Mouse (Mus musculus): ENCODE data around the gene Rps6ka5. TPM values are rescaled to one million over a fixed set of nuclear protein-coding genes. Genes with fewer than 3 reads are reported as not detected.

Rps6ka5 gene
- polyA plus RNA-seq, 2 experiments: 1.2 to 1.4 TPM

DNA sequence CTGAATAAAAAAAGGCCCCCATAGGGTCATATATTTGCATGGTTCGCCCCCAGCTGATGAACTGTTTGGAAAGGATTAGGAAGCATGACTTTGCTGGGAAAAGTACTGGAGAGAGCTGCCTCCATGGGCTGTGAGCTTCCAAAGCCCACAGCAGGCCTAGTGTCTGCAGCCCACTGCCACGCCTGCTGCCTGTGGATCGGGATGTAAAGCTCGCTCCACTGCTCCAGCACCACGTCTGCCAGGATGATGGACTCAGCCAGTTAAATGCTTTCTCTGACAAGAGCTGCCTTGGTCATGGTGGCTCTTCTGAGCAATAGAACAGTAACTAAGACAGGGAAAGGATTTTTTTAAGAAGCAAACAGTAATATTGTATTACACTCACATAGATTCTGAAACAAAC, 46.1 kb downstream of the Rps6ka5 start:
- TF ChIP-seq CTCF (IDR thresholded peaks at IDR 0.05; ENCODE audit: low read depth) (no peak), EP300 (IDR thresholded peaks at IDR 0.05; ENCODE audit: low read depth) (no peak)
- Histone ChIP-seq H3K4me2 (ENCODE audit: low read depth) (no peak overlapping the region), H3K4me3 (ENCODE audit: insufficient read depth in 1 of 2, low read depth in 2 of 2, low read length in 2 of 2) (no peak overlapping the region)

DNA sequence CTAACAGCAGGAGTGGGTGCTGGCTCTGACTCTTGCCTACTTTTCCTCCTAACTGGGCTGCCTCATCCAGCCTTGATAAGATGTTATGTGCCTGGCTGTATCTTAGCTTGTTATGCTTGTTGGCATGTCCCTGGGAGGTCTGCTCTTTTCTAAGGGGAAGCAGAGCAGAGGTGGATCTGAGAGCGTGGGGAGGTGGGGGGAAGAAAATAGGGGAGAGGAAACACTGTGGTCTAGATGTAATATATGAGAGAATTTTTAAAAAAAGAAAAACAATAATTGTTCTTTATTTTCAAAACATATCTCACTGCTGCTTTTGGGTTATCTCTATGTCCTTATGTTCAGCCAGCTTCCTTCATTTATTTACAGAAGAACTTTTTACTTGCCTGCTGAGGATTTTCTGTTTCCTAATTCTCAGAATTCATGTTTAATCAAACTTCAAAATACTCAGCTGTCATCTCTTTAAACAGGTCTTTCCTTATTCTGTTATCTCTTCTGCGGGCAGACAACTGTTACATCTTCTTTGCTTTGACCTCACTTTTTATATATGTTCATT, 56.1 kb downstream of the Rps6ka5 start:
- Histone ChIP-seq H3K9ac (replicated peaks) (no peak overlapping the region), H3K4me2 (ENCODE audit: low read depth) (peak overlapping the region; percentile 11; the same call in 1 of the 2 replicates), H3K27me3 (ENCODE audit: control insufficient read depth, insufficient read depth, low read length) (no peaks in the 10 kb centered on the region), H3K4me1 (replicated peaks; ENCODE audit: control insufficient read depth in 2 of 2, insufficient read depth in 2 of 2, low read length in 1 of 2) (peaks cover 0 to 8% of the 10 kb centered on the region in 2 experiments; a peak in 1 of 4 replicates), H3K27ac (no peak overlapping the region), H3K9me3 (ENCODE audit: control insufficient read depth, low read length) (no peaks in the 10 kb centered on the region), H3K36me3 (replicated peaks; ENCODE audit: control insufficient read depth, insufficient read depth, low read depth) (no peaks in the 10 kb centered on the region), H3K4me3 (ENCODE audit: insufficient read depth in 1 of 2, low read depth in 2 of 2, low read length in 2 of 2) (no peak overlapping the region)
- DNase-seq (ENCODE audit: low read depth in 3 of 3, low spot score in 3 of 3) (peak in 1 of 3 experiments; percentile 44), ATAC-seq (ENCODE audit: insufficient read depth) (peak; percentile 72; the same call in 1 of the 2 replicates)
- 13% methylated on average over 2 of the region's 2 CpGs for WGBS (ENCODE audit: insufficient replicate concordance)
- TF ChIP-seq CTCF (IDR thresholded peaks at IDR 0.05; ENCODE audit: low read depth) (no peak), EP300 (IDR thresholded peaks at IDR 0.05; ENCODE audit: low read depth) (peak; percentile 34)

More for the DNA sequence above, 46.1 kb downstream of the Rps6ka5 start:
- H3K27me3 ChIP-seq (ENCODE audit: control insufficient read depth, insufficient read depth, low read length): no peaks in the 10 kb centered on the region
- no peaks in the 10 kb centered on the region for H3K9me3 ChIP-seq (ENCODE audit: control insufficient read depth, low read length)
- DNase-seq (ENCODE audit: low read depth in 3 of 3, low spot score in 3 of 3) (no peak), ATAC-seq (ENCODE audit: insufficient read depth) (no peak)
- H3K27ac ChIP-seq: no peak overlapping the region
- WGBS (ENCODE audit: insufficient replicate concordance): 71% methylated on average over 5 of the region's 5 CpGs
- H3K4me1 ChIP-seq (replicated peaks; ENCODE audit: control insufficient read depth in 2 of 2, insufficient read depth in 2 of 2, low read length in 1 of 2): peaks cover 0 to 2% of the 10 kb centered on the region in 2 experiments; a peak in 2 of 4 replicates
- H3K36me3 ChIP-seq (replicated peaks; ENCODE audit: control insufficient read depth, insufficient read depth, low read depth): no peaks in the 10 kb centered on the region
- no peak overlapping the region for H3K9ac ChIP-seq (replicated peaks)

- Histone ChIP-seq H3K27ac (no peak overlapping the region), H3K4me3 (ENCODE audit: insufficient read depth in 1 of 2, low read depth in 2 of 2, low read length in 2 of 2) (no peak overlapping the region), H3K36me3 (replicated peaks; ENCODE audit: control insufficient read depth, insufficient read depth, low read depth) (no peaks in the 10 kb centered on the region), H3K4me2 (ENCODE audit: low read depth) (no peak overlapping the region), H3K9me3 (ENCODE audit: control insufficient read depth, low read length) (no peaks in the 10 kb centered on the region), H3K27me3 (ENCODE audit: control insufficient read depth, insufficient read depth, low read length) (no peaks in the 10 kb centered on the region), H3K4me1 (replicated peaks; ENCODE audit: control insufficient read depth in 2 of 2, insufficient read depth in 2 of 2, low read length in 1 of 2) (peaks cover 0 to 4% of the 10 kb centered on the region in 2 experiments; a peak in 1 of 4 replicates), H3K9ac (replicated peaks) (no peak overlapping the region)
- DNase-seq (ENCODE audit: low read depth in 3 of 3, low spot score in 3 of 3): no peak
- ATAC-seq (ENCODE audit: insufficient read depth): no peak
- WGBS (ENCODE audit: insufficient replicate concordance): 75% methylated on average over 4 of the region's 4 CpGs
- TF ChIP-seq EP300 (IDR thresholded peaks at IDR 0.05; ENCODE audit: low read depth) (no peak), CTCF (IDR thresholded peaks at IDR 0.05; ENCODE audit: low read depth) (no peak)
These were observed 61.5 kb downstream of the Rps6ka5 start for GRCm38 (mm10) chr12:100665294-100665693.

DNA sequence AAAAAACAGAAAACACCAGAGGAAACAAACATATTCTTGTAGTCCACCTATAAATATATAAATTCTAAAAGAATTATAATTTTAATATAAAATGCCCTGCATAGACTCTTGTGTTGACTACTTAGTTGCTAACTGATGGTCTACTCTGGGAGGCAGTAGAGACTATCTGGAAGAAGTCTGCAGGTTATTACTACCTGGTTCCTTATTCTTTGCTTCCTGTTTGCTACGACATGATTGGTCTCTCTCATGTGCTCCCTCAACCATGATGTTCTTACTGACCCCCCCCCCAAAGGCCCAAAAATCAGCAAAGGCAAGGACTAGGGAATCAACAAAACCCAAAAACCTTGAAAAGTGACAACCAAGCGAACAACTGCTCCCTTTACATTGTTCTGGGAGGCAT, 66.7 kb downstream of the Rps6ka5 start:
- Histone ChIP-seq H3K36me3 (replicated peaks; ENCODE audit: control insufficient read depth, insufficient read depth, low read depth) (no peaks in the 10 kb centered on the region), H3K27me3 (ENCODE audit: control insufficient read depth, insufficient read depth, low read length) (no peaks in the 10 kb centered on the region), H3K9ac (replicated peaks) (no peak overlapping the region), H3K4me1 (replicated peaks; ENCODE audit: control insufficient read depth in 2 of 2, insufficient read depth in 2 of 2, low read length in 1 of 2) (no peaks in the 10 kb centered on the region), H3K27ac (no peak overlapping the region), H3K9me3 (ENCODE audit: control insufficient read depth, low read length) (no peaks in the 10 kb centered on the region), H3K4me2 (ENCODE audit: low read depth) (no peak overlapping the region), H3K4me3 (ENCODE audit: insufficient read depth in 1 of 2, low read depth in 2 of 2, low read length in 2 of 2) (no peak overlapping the region)
- DNase-seq (ENCODE audit: low read depth in 3 of 3, low spot score in 3 of 3) (no peak), ATAC-seq (ENCODE audit: insufficient read depth) (no peak)
- TF ChIP-seq CTCF (IDR thresholded peaks at IDR 0.05; ENCODE audit: low read depth) (no peak), EP300 (IDR thresholded peaks at IDR 0.05; ENCODE audit: low read depth) (no peak)
- 55% methylated on average over 2 of the region's 2 CpGs for WGBS (ENCODE audit: insufficient replicate concordance)

- WGBS (ENCODE audit: insufficient replicate concordance): 70% methylated on average over 4 of the region's 4 CpGs
- no peak for ATAC-seq (ENCODE audit: insufficient read depth)
- no peak overlapping the region for H3K27ac ChIP-seq
- TF ChIP-seq CTCF (IDR thresholded peaks at IDR 0.05; ENCODE audit: low read depth): no peak
- TF ChIP-seq EP300 (IDR thresholded peaks at IDR 0.05; ENCODE audit: low read depth): no peak
- no peaks in the 10 kb centered on the region for H3K27me3 ChIP-seq (ENCODE audit: control insufficient read depth, insufficient read depth, low read length)
- H3K4me2 ChIP-seq (ENCODE audit: low read depth): no peak overlapping the region
- no peaks in the 10 kb centered on the region for H3K4me1 ChIP-seq (replicated peaks; ENCODE audit: control insufficient read depth in 2 of 2, insufficient read depth in 2 of 2, low read length in 1 of 2)
- H3K9ac ChIP-seq (replicated peaks): no peak overlapping the region
- no peaks in the 10 kb centered on the region for H3K9me3 ChIP-seq (ENCODE audit: control insufficient read depth, low read length)
- H3K36me3 ChIP-seq (replicated peaks; ENCODE audit: control insufficient read depth, insufficient read depth, low read depth): no peaks in the 10 kb centered on the region
- H3K4me3 ChIP-seq (ENCODE audit: insufficient read depth in 1 of 2, low read depth in 2 of 2, low read length in 2 of 2): no peak overlapping the region
- no peak for DNase-seq (ENCODE audit: low read depth in 3 of 3, low spot score in 3 of 3)
These were observed 70.8 kb downstream of the Rps6ka5 start for GRCm38 (mm10) chr12:100655972-100656371.
